Mouse (Mus musculus) ES-Bruce4 (cell line): ENCODE data around the gene Diras2. TPM values are rescaled to one million over a fixed set of nuclear protein-coding genes. Genes with fewer than 3 reads are reported as not detected.
"Not testable (repeated sequence)": the region's sequence is repeated elsewhere in the genome, so short reads cannot be mapped to it uniquely, and the experiment has no call there.

Experiments
- H3K27ac ChIP-seq: 2 replicates; pipeline ENCODE4 v1.5.1; 2012; ENCODE audit warnings: low read length, inconsistent platforms; ENCODE audit not compliant: insufficient read depth
- H3K27me3 ChIP-seq: 2 replicates; pipeline ENCODE4 v1.6.1; 2012; ENCODE audit warnings: mild to moderate bottlenecking, low read length, inconsistent platforms; ENCODE audit not compliant: control insufficient read depth, poor library complexity, insufficient read depth, severe bottlenecking
- H3K36me3 ChIP-seq: 2 replicates; pipeline ENCODE4 v1.6.1; 2012; ENCODE audit warnings: inconsistent platforms, mild to moderate bottlenecking, low read length, moderate library complexity; ENCODE audit not compliant: control insufficient read depth, poor library complexity, insufficient read depth, severe bottlenecking
- H3K4me1 ChIP-seq: one replicate; pipeline ENCODE4 v1.8.1; 2011; ENCODE audit warnings: low read length; ENCODE audit not compliant: control insufficient read depth, insufficient read depth
- H3K4me3 ChIP-seq: 2 replicates; pipeline ENCODE4 v1.5.1; 2011; ENCODE audit warnings: low read depth, mild to moderate bottlenecking, low read length
- H3K9ac ChIP-seq: 2 replicates; pipeline ENCODE4 v1.6.1; 2012; ENCODE audit warnings: low read depth, mild to moderate bottlenecking, inconsistent platforms; ENCODE audit not compliant: poor library complexity, severe bottlenecking
- H3K9me3 ChIP-seq: replicated peaks from 2 replicates; pipeline ENCODE4 v1.6.1; 2012; ENCODE audit warnings: mild to moderate bottlenecking, low read length, inconsistent platforms; ENCODE audit not compliant: control insufficient read depth, poor library complexity, insufficient read depth, severe bottlenecking
- CTCF ChIP-seq: IDR thresholded peaks from one replicate; pipeline ENCODE4 v1.8.1; 2011; ENCODE audit warnings: low read depth, low read length
- EP300 ChIP-seq: IDR thresholded peaks from 2 replicates; pipeline ENCODE4 v1.6.1; 2011; ENCODE audit warnings: low read depth, low read length; ENCODE audit not compliant: insufficient read depth
- POLR2A ChIP-seq: IDR thresholded peaks from one replicate; pipeline ENCODE4 v1.8.1; 2011; ENCODE audit warnings: low read length; ENCODE audit not compliant: insufficient read depth
- polyA plus RNA-seq: library from polyadenylated mRNA; stranded (reverse); fragments of >200 nt; gene quantifications from 2 replicates; pipeline ENCODE4 v1.2.4, GENCODE M21; 2011; ENCODE audit warnings: low read depth; ENCODE audit not compliant: missing spikeins, insufficient read depth, insufficient read length

Gene Diras2
- polyA plus RNA-seq, 1 experiment = 0.21 TPM

GRCm38 (mm10) chr13:52516561-52516960, 14.5 kb downstream of the Diras2 start:
- Histone ChIP-seq H3K36me3 (no peaks in the 10 kb centered on the region), H3K27ac (no peak overlapping the region), H3K4me3 (no peak overlapping the region), H3K27me3 (no peaks in the 10 kb centered on the region), H3K4me1 (no peaks in the 10 kb centered on the region), H3K9me3 (no peaks in the 10 kb centered on the region), H3K9ac (no peak overlapping the region)
- TF ChIP-seq CTCF (no peak), POLR2A (no peak), EP300 (no peak)

DNA sequence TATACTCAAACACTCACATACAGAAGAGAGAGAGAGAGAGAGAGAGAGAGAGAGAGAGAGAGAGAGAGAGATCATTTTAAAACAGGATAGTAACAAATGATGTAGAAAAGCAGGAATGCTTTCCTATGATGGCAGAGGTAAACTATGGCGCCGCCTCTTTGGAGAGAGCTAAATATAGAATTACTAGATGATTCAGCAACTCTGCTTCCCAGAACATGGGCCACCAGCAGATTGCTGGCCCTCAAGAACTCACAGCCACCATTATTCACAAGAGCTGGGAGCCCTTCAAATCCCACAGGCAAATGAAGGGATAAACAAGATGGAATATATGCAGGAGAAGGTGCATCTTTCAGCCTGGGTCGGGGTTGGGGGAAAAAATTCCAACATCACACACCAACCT, 15.0 kb downstream of the Diras2 start:
- H3K4me1 ChIP-seq = no peaks in the 10 kb centered on the region
- no peak overlapping the region for H3K9ac ChIP-seq
- TF ChIP-seq CTCF (no peak), POLR2A (no peak), EP300 (no peak)

GRCm38 (mm10) chr13:52513554-52513953, 17.5 kb downstream of the Diras2 start:
- no peaks in the 10 kb centered on the region for H3K27me3 ChIP-seq
- no peak overlapping the region for H3K4me3 ChIP-seq
- H3K4me1 ChIP-seq = no peaks in the 10 kb centered on the region
- H3K36me3 ChIP-seq = no peaks in the 10 kb centered on the region
- H3K9ac ChIP-seq = no peak overlapping the region
- no peak overlapping the region for H3K27ac ChIP-seq
- H3K9me3 ChIP-seq = no peaks in the 10 kb centered on the region
- TF ChIP-seq CTCF (no peak), EP300 (no peak), POLR2A (no peak)

More for the DNA sequence above, 15.0 kb downstream of the Diras2 start:
- Histone ChIP-seq H3K27ac (no peak overlapping the region), H3K4me3 (no peak overlapping the region), H3K36me3 (no peaks in the 10 kb centered on the region), H3K27me3 (no peaks in the 10 kb centered on the region), H3K9me3 (no peaks in the 10 kb centered on the region)

GRCm38 (mm10) chr13:52512356-52512755, 18.7 kb downstream of the Diras2 start:
- no peak overlapping the region for H3K27ac ChIP-seq
- H3K4me1 ChIP-seq = no peaks in the 10 kb centered on the region
- no peaks in the 10 kb centered on the region for H3K36me3 ChIP-seq
- H3K27me3 ChIP-seq = no peaks in the 10 kb centered on the region
- H3K9me3 ChIP-seq = no peaks in the 10 kb centered on the region
- no peak overlapping the region for H3K9ac ChIP-seq
- TF ChIP-seq POLR2A (no peak), EP300 (no peak), CTCF (no peak)
- no peak overlapping the region for H3K4me3 ChIP-seq

DNA sequence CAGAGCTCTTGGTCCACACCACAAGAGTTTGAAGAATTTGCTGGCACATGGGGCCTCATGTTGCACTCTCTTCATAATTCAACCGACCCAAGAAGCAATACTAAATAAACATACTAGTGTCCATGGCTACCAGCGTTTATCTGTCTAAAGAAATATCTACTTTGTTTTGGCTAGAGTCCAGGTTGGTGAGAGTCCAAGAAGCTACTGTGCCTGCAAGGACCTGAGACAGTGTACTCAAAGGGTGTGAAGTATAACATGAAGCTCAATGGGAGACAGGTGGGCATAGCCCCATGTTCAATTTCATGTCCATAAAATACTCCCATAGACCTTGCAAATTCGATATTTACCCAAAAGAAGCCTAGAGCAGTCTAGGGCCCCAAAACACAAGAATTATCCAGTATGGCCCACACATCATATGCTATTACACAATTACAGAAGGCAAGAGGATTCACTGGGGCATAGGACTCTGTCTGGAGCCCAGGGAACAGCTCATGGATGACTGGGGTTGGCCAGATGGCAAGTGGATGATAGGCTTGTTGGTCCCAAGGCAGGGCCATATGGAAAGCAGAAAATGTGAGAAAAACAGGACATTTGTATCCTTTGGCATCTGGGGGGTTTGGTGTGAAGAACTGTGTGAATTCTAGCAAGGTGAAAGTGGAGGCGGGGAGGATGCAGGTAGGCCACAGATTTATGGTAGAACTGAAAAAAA, 20.8 kb downstream of the Diras2 start:
- no peak overlapping the region for H3K4me3 ChIP-seq
- H3K27me3 ChIP-seq = no peaks in the 10 kb centered on the region
- H3K27ac ChIP-seq = no peak overlapping the region
- no peak overlapping the region for H3K9ac ChIP-seq
- no peak for TF ChIP-seq EP300
- no peak for TF ChIP-seq CTCF
- no peak for TF ChIP-seq POLR2A
- H3K9me3 ChIP-seq = no peaks in the 10 kb centered on the region
- no peaks in the 10 kb centered on the region for H3K36me3 ChIP-seq
- H3K4me1 ChIP-seq = no peaks in the 10 kb centered on the region

DNA sequence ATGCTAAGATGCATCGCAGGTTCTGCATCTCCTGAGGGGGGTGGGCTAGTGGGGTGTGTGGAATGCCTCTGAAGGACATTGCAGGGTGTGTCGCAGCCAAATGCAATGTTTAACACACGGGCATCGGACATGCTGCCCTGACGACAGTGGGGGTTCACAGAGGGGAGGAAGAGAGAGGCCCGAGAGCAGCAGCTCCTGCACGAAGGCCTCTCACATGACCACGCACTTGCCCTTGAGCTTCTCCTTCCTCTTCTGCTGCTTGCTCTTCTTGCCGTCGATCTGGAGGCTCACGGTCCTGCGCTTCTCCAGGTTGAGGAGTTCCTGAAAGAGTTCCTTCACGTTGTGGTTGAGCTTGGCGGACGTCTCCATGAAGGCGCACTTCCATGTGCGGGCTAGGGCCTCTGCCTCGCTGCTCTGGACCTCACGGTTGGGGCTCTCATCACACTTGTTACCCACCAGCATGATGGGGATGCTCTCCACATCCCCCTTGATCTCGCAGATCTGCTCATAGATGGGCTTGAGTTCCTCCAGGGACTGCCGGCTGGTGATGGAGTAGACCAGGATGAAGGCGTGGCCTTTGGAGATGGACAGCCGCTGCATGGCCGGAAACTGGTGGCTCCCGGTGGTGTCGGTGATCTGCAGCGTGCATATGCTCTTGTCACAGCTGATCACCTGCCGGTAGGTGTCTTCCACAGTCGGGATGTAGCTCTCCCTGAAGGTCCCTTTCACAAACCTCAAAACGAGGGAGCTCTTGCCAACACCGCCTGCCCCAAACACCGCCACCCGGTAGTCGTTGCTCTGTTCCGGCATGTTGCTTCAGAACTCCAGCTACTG, 23.4 kb downstream of the Diras2 start:
- Histone ChIP-seq H3K36me3 (no peaks in the 10 kb centered on the region), H3K27ac (no peak overlapping the region), H3K4me1 (no peaks in the 10 kb centered on the region), H3K9ac (no peak overlapping the region), H3K4me3 (no peak overlapping the region), H3K9me3 (no peaks in the 10 kb centered on the region), H3K27me3 (no peaks in the 10 kb centered on the region)
- TF ChIP-seq EP300 = no peak

DNA sequence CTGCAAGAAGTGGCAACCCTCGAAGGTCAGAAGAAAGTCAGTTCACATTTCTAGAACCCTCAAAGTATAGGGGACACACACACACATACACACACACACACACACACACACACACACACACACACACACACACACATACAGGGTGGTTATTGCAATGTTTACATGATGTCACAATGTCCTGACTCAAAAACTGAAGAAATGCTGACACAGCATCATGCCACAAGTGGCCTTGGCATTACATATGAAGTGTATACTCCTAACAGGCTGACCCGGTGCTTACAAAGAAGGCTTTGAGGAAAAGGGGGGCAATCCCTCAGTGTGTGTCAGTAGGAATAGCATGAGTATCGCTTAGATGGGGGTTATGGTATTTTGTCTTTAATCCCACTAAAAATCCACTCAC, 24.3 kb downstream of the Diras2 start:
- not testable (repeated sequence) for H3K36me3 ChIP-seq, H3K9ac ChIP-seq, H3K4me1 ChIP-seq, H3K27me3 ChIP-seq, H3K4me3 ChIP-seq, H3K9me3 ChIP-seq, H3K27ac ChIP-seq

DNA sequence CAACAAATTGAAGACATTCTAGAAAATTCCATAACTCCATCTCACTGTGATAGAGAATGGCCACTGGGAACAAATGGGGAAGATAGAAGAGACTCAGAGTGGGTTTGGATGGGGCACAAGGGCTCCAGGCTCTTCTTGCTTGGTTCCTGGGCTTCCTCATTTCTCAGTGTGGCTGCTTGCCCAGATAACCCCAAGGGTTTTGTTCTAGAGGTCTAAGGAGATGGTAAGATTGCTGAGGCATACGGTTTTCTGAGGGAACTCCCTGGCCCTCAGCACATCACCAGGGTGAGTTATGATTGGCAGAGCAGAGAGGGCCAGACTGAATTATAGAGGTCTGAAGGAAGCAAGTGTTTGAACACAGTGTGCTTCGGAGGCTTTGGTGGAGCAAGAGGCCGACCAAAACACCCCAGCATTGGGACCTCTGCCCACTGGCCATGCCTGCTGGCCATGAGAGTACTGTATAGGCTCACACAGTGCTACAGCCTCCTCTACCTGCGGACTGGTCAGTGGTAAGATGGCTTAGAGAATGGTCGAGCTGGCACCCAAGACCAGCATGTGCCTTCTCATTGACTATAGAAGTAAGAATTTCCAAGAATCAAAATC, 25.3 kb downstream of the Diras2 start:
- H3K27me3 ChIP-seq, H3K4me1 ChIP-seq, H3K9me3 ChIP-seq, H3K9ac ChIP-seq, H3K36me3 ChIP-seq, H3K27ac ChIP-seq, H3K4me3 ChIP-seq: not testable (repeated sequence)
